Mouse (Mus musculus): Measurements from ENCODE around the gene Madcam1. TPM values are rescaled to one million over a fixed set of nuclear protein-coding genes. Genes with fewer than 3 reads are reported as not detected.
"Not testable (repeated sequence)": the region's sequence is repeated elsewhere in the genome, so short reads cannot be mapped to it uniquely, and the experiment has no call there.

Gene Madcam1
- total RNA-seq, 2 experiments from 2014 or later, result not detected

GRCm38 (mm10) chr10:79686219-79686618 is 21.9 kb downstream of the Madcam1 start:
- ATAC-seq (replicated peaks; ENCODE audit: low FRiP score, poor library complexity, severe bottlenecking), result no peak

- ATAC-seq (replicated peaks; ENCODE audit: low FRiP score, poor library complexity, severe bottlenecking), result no peak
Measured at GRCm38 (mm10) chr10:79686691-79687090, 22.3 kb downstream of the Madcam1 start.

GRCm38 (mm10) chr10:79687513-79687912 is 23.2 kb downstream of the Madcam1 start:
- no peak for ATAC-seq (replicated peaks; ENCODE audit: low FRiP score, poor library complexity, severe bottlenecking)

- no peak for ATAC-seq (replicated peaks; ENCODE audit: low FRiP score, poor library complexity, severe bottlenecking)
Measured at GRCm38 (mm10) chr10:79688720-79689119, 24.4 kb downstream of the Madcam1 start, which contains the start of gene Gzmm. Gzmm (plus strand) TSS chr10:79689020.

GRCm38 (mm10) chr10:79689178-79689577 is 24.8 kb downstream of the Madcam1 start:
- ATAC-seq (replicated peaks; ENCODE audit: low FRiP score, poor library complexity, severe bottlenecking), result no peak

- no peak for ATAC-seq (replicated peaks; ENCODE audit: low FRiP score, poor library complexity, severe bottlenecking)
Measured at GRCm38 (mm10) chr10:79691986-79692548, 27.7 kb downstream of the Madcam1 start.

- no peak for ATAC-seq (replicated peaks; ENCODE audit: low FRiP score, poor library complexity, severe bottlenecking)
Measured at GRCm38 (mm10) chr10:79693580-79694378, 29.4 kb downstream of the Madcam1 start.

GRCm38 (mm10) chr10:79694379-79694655 is 30.0 kb downstream of the Madcam1 start:
- no peak for ATAC-seq (replicated peaks; ENCODE audit: low FRiP score, poor library complexity, severe bottlenecking)

GRCm38 (mm10) chr10:79695231-79696128 is 31.1 kb downstream of the Madcam1 start:
- peak; percentile 90 for ATAC-seq (replicated peaks; ENCODE audit: low FRiP score, poor library complexity, severe bottlenecking)

- no peak for ATAC-seq (replicated peaks; ENCODE audit: low FRiP score, poor library complexity, severe bottlenecking)
Measured at GRCm38 (mm10) chr10:79696129-79696651, 31.8 kb downstream of the Madcam1 start.

- no peak for ATAC-seq (replicated peaks; ENCODE audit: low FRiP score, poor library complexity, severe bottlenecking)
Measured at GRCm38 (mm10) chr10:79697916-79698315, 33.6 kb downstream of the Madcam1 start.

GRCm38 (mm10) chr10:79698459-79698858 is 34.1 kb downstream of the Madcam1 start:
- ATAC-seq (replicated peaks; ENCODE audit: low FRiP score, poor library complexity, severe bottlenecking), result no peak

GRCm38 (mm10) chr10:79700676-79701075 is 36.3 kb downstream of the Madcam1 start:
- ATAC-seq (replicated peaks; ENCODE audit: low FRiP score, poor library complexity, severe bottlenecking), result no peak

GRCm38 (mm10) chr10:79701443-79702129 is 37.2 kb downstream of the Madcam1 start:
- no peak for ATAC-seq (replicated peaks; ENCODE audit: low FRiP score, poor library complexity, severe bottlenecking)

GRCm38 (mm10) chr10:79702970-79703369 is 38.6 kb downstream of the Madcam1 start:
- ATAC-seq (replicated peaks; ENCODE audit: low FRiP score, poor library complexity, severe bottlenecking), result not testable (repeated sequence)

- ATAC-seq (replicated peaks; ENCODE audit: low FRiP score, poor library complexity, severe bottlenecking), result no peak
Measured at GRCm38 (mm10) chr10:79703541-79703940, 39.2 kb downstream of the Madcam1 start.

- peak; percentile 77 for ATAC-seq (replicated peaks; ENCODE audit: low FRiP score, poor library complexity, severe bottlenecking)
Measured at GRCm38 (mm10) chr10:79704065-79704969, 40.0 kb downstream of the Madcam1 start, which contains the start of gene Bsg. Bsg (plus strand) TSS chr10:79704491.

GRCm38 (mm10) chr10:79704970-79705360 is 40.6 kb downstream of the Madcam1 start:
- ATAC-seq (replicated peaks; ENCODE audit: low FRiP score, poor library complexity, severe bottlenecking), result peak; percentile 16

GRCm38 (mm10) chr10:79705951-79706350 is 41.6 kb downstream of the Madcam1 start:
- ATAC-seq (replicated peaks; ENCODE audit: low FRiP score, poor library complexity, severe bottlenecking), result peak; percentile 78
